Mouse (Mus musculus): ENCODE measurements around the gene Prpf4. TPM values are rescaled to one million over a fixed set of nuclear protein-coding genes. Genes with fewer than 3 reads are reported as not detected.

The Prpf4 gene
- total RNA-seq, 2 experiments from 2014 or later, result 12.8 to 13.5 TPM

DNA sequence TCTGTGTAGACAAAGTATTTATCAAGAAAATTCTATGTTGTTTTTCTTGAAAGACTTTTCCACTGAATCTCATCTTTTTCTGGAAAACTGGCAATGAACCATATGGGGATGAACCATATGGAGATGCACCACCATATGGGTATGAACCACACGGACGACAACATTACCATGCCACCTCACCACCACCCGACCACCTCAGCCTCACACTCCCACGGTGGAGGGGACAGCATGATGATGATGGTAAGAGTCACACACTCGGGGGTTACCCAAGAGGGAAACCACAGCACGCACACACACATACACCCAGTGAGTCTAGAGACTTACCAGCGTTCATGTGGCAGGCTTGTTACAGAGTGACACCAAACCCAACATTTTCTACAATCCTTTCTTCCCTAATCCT lies 23.2 kb upstream of the Prpf4 start:
- peak in 1 of 2 experiments; percentile 43 for DNase-seq (ENCODE audit: low spot score in 2 of 2)

DNA sequence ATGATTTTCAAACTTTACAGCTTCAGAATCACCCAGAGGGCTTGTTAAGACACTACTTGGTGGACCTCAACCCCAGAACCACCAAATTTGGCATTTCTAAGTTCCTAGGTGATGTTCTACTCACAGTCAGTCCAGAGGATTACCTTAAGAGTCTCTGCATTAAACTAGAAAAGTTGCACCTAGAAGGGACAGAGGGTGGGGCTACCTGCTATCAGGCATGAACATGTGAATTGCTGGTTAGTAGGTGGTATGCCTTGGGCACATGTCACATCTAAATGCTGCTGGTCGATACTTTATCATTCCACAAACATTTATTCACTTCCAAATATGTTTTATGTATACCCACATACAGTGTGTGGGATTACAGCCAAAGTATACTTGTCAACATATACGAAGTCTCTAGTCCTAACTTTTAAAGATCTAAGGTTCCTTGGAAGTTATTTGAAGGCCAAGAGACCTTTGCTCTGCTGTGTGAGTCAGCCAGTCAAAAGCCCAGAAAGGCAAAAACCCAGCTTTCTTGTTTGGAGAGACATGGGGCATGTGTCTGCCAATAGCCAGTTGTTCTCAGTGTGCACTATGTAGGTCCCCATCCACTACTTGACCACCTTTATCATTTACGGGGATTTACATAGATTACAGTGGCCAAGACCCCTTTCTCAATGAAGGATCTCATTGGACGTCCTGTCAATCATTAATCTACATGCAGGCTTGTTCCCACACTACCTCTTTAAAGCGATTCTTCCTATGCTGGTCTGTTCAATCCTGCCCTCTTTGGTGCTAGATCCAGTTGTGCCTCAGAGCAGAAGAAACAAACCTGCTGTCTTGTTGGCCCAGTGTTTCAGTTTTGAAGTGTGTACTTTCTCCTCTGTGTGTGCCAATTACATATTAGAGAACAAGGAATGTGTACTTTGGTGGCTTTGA lies 18.7 kb upstream of the Prpf4 start:
- no peak for DNase-seq (ENCODE audit: low spot score in 2 of 2)

DNA sequence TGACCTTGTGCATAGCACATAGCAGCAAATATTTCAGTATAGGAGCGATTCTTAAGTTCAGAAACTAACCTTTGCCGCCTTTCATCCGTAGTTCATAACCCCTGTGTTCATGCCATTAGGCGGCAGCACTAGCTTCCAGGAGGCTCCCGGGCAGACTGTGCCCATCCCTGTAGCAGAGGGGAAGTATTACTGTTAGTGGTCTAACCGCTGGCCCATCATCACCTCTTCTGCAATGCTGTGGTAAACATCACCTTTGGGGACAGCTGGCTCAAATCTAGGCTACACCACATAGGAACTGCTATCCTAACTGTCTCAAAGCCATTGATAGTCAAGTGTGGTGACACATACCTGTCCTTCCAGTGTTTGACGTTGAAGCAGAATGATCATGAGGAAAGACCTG lies 16.7 kb upstream of the Prpf4 start:
- DNase-seq (ENCODE audit: low spot score in 2 of 2), result no peak

DNA sequence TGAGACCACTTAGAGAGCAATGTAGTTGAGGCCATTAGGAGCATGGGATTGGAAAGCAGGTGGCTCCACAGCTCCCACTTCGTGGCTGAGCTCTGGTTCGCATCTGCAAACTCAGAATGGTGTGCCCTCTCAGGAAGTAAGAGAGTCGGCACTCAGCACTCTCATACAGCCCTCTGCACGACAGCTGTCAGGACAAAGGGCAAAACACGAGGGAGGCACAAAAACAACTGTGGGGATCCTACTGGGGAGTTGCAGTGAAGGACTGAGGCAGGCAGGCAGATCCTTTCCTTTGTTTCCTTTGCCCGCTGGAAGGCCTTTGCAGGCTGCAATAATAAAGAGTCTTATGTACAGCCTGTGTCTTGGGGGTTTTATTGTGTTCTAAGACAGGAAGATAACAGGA lies 15.1 kb upstream of the Prpf4 start:
- DNase-seq (ENCODE audit: low spot score in 2 of 2), result no peak

DNA sequence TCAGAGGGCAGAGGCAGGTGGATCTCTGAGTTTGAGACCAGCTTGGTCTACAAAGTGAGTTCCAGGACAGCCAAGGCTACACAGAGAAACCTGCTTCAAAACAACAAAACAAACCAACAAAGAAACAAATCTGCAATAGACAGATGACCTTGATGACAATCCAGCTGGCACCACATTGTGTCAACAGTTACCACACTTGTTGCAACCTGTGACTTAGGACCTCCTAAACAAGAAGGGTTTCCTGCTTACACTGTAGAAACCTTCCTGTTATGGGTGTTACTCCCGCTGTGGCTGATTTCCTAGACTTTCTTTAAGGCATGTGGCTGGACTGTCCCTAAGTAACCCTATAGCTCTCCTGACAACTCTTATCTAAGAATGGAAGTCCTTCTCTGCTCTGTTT lies 12.8 kb upstream of the Prpf4 start:
- no peak for DNase-seq (ENCODE audit: low spot score in 2 of 2)

DNA sequence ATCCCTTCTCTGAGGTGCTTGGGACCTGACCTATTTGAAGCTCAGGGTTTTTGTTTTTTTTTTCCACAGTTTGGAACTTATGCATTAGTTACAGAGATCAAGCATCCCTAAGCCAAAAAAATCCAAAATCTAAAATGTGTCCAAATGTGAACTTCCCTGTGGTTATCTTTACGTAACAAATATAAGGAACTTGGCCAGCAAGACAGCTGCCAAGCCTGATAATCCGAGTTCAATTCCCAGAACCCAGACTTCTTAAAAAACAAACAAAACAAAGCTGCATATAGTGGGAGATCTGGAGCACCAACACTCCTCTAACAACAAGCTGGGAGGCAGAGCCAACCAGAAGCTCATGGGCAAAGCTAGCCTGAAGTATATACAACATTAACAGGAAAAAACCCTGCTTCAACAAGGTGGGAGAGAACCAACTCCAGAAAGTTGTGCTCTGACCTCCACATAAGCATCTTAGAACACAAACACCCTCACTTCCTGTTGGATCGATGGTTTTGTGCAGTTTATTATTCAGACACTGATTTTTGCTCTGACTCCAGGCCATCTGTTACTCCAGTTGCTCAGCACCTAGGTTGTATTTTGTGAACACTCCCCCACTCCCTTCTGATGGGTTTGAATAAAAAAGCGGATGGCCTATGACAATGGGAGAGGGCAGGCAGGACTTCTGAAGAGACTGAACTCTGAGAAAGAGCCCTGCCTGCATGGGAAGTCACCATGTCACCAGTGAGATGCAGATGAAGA lies 10.8 kb upstream of the Prpf4 start:
- peak; percentile 32 to 80 for DNase-seq (ENCODE audit: low spot score in 2 of 2)

DNA sequence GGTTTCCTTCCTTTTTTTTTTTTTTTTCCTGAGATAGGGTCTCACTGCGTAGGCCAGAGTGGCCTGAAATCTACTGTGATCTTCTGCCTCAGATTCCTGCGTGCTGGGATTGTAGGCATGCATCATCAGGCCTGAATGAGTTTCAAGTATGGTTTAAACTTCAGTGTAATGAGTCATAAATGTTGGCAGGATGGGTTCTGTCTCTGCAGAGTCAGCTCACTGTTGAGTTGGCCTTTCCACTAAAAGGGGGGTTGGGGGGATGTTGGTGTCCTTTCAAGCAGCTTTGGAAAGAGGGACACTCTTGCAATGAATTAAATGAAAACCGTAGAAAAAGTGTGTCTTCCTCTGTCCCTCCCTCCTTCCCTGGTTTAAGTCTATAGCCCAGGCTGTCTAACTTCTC lies 9.6 kb upstream of the Prpf4 start:
- DNase-seq (ENCODE audit: low spot score in 2 of 2), result peak; percentile 19 to 65

DNA sequence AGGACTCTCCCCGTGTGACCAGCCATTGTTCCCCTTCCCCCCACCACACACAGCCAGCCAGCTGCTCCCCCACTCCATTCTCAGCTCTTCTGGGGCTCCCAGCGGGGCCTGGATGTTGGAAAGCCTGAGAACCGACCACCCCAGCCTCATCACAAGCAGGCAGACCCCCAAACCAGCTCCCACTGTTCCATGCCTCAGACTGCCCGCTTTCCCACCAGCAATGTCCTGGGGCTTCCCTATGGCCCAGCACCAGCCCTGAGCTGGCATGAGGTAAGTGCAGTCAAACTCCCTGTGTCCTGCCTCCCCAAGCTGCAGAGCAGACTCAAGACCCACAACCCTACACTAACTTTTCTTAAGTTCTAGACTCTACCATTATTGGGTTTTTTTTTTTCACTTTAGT lies 2.5 kb upstream of the Prpf4 start:
- DNase-seq (ENCODE audit: low spot score in 2 of 2), result no peak

DNA sequence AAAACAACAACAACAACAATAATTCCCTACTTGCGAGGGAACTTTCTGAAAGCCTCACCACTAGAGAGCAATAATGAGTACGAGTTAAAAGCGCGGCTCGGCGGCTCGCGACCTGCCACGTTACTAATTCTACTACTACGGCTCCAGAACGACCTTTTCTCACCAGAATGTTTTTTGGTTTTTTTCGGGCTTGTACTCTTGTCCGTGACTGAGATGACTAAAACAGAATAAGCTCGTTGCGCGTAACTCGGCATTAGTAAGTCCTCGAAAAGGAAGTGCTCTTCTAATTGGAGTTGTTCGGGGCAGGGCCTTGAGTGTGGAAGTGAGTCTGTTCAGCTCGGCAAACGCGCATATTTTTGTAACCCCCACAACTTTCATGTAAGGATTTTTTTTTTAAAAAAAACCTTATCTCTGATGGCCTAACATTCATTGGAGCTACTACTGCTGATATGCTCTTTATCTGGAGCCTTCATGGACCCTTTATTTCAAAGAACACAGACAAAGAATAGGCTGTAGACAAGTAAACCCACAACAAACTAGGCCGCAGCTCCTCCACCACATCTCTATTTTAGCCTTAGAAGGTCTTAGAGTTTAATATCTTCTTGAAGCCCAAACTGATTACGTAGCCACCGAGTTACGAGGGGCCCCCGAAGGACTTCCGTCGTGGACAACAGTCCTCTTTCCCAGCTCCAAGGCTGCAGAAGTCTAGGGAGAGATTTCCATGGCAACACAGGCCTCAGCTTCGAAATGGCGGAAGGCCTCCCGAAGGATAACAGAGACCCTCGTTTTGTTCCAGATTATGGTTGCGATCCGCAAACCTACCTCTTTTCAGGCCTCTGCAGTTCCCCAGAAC lies 641 bp upstream of the Prpf4 start:
- peak; percentile 25 to 80 for DNase-seq (ENCODE audit: low spot score in 2 of 2)

DNA sequence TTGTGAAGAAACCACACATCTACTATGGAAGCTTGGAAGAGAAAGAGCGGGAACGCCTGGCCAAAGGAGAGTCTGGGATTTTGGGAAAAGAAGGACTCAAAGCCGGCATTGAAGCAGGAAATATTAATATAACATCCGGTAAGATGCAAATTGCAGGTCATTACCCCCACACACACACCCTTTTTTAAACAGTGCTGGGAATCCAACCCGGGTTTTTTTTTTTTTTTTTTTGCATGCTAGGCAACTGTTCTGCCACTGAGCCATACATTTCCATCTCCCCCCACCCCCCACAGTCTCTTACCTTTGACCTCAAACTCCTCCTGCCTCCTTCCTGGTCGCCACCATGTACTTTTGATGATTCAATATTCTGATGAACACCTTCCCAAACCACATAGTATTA lies 1.0 kb downstream of the Prpf4 start:
- DNase-seq (ENCODE audit: low spot score in 2 of 2), result no peak

DNA sequence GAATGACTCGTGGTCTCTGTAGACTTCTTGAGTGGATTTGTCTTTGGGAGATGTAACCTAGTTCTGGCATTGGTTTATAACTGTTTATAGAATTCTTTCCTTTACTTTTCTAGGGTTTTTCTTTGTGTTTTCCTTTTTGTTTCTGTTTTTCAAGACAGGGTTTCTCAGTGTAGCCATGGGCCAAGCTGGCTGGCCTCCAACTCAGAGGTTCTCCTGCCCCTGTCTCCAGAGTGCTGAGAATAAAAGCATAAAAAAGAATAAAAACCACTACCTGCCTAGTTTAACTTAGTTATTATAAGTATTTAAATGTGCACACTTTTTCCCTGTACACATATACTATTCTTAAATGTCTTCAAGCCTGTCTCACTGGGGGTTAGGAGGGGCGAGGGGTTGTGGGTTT lies 1.7 kb downstream of the Prpf4 start:
- no peak for DNase-seq (ENCODE audit: low spot score in 2 of 2)

DNA sequence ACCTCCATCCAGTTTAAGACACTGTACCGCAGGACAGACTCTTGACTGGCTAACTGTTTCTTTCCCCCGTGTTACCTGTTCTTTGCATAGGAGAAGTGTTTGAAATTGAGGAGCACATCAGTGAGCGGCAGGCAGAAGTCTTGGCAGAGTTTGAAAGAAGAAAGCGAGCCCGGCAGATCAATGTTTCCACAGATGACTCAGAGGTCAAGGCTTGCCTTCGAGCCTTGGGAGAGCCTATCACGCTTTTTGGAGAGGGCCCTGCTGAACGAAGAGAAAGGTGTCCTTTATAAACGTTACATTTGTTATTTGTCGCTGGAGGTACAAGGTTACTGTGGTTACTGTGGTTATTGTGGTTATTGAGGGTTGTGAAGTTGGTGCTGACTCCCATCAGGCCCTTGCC lies 3.0 kb downstream of the Prpf4 start:
- DNase-seq (ENCODE audit: low spot score in 2 of 2), result no peak

DNA sequence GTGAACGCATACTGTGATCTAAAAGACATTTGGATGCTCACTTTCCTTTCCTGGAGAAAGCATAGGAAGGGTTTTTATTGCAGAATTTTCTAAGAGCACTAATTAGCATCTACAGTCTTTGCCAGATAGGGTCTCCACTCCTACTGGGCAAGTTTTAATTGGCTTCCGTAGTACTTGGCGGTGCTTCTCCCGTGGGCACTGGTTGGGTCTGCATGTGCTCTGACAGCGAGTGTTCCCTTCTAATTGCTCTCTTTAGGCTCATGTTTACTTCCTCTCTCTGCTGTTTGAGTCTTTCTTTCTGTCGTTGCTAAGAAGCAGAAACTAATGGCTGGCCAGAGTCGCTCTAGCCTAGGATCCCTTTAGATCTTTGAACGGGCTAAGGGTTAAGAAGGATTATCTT lies 9.9 kb downstream of the Prpf4 start:
- DNase-seq (ENCODE audit: low spot score in 2 of 2), result peak in 1 of 2 experiments; percentile 50

DNA sequence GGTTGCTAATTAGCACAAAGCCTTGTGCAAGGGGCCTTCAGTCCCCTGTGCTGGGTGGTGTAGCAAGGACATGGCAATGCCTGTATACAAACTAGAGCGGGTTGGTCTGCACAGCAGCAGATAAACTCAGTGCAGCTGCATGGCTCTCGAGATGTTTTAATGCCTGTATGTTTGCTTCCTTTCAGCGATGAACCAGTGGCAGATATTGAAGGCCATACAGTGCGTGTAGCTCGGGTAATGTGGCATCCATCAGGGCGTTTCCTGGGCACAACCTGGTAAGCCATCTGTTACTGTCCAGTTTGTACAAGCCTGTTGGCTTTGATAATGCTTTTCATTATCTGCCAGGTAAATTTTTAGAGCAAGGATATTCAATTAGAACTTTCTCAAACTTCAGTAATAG lies 10.5 kb downstream of the Prpf4 start:
- no peak for DNase-seq (ENCODE audit: low spot score in 2 of 2)

DNA sequence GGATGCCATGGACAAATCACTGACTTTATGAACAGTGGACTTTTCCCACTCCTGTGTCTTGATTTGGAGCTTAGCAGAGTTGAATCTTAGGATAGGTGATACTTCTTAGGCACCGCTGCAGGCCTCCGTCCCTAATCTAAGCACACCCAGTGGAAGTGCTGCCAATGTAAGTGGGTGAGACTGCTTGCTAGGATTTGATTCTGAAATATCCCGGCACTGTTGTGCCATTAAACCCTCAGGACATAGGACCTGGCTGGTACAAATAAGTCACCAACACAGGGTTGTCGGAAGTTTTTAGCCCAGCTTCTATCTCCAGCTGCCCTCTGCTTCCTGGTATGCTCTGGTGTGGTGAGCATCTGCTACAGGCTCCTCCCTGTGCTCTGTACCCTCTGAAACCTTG lies 17.3 kb downstream of the Prpf4 start:
- no peak for DNase-seq (ENCODE audit: low spot score in 2 of 2)

DNA sequence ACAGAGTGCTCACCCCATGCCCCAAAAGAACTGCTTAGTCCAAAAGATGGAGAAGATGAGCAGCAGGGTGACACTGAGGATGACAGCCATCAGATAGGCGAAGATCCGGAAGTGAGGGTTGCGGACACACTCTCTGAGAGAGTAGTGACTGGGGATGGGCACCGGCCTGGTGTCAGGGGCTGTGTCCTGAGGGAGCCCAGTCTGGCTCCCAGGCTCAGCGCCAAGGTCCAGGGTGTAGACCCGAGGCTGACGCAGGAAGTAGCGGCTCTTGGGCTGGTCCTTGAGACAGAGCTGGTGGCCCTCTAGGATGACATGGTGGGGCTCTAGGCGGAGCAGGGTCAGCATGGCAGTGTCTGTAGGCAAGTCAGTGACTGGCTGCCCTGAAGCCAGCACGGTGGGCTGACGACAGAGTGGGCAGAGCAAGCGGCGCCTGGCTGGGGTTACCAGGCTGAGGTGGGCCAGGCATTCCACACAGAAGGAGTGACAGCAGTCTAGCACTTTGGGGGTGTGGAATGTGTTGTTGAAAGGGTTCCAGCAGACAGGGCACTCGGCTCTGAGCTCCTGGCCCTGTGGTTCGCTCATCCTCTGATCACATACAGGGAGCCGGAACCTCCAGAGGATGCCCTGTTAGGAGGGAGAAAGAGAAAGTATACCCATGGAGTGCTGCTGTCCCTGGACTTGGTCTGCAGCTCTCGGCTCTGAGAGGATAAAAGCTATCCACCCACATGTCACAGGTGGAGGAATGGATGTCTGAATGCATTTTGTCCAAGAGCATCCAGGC lies 19.6 kb downstream of the Prpf4 start:
- DNase-seq (ENCODE audit: low spot score in 2 of 2), result no peak

DNA sequence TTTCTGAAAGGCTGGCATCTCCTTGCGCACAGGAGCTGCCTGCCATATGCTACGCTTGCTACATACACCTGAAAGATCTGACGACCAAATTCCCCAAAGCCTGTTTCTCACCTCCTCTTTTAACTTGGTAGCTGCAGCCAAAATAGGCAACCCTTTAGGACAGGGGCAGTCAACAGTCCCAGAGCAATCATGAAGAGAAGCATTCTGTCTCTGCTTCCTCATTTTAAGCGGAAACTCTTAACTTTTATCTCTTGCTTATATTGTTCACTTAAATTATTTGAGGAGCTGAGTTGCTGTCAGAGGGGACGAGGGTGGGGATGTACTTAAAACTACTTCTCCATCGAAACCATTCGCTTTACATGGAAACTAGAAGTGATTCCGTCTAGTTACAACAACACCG lies 21.0 kb downstream of the Prpf4 start:
- DNase-seq (ENCODE audit: low spot score in 2 of 2), result no peak

DNA sequence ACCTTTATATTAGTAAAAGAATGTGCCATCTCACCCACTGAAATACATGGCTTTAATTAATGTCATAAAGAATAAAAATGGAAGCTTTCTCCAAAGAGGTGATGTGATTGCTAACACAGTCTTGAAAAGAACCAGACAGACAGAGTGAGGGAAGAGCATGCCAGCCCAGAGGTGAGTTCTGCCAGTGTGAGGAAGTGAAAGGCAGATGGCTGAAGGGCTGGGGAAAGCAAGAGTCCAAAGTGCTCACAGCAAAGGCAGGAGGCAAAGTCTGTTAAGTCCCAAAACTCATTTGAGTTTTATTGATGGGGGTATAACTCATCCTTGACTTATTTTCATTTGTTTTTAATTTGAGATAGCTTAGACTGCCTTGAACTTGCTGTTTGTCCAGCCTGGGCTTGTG lies 22.1 kb downstream of the Prpf4 start:
- DNase-seq (ENCODE audit: low spot score in 2 of 2), result no peak

DNA sequence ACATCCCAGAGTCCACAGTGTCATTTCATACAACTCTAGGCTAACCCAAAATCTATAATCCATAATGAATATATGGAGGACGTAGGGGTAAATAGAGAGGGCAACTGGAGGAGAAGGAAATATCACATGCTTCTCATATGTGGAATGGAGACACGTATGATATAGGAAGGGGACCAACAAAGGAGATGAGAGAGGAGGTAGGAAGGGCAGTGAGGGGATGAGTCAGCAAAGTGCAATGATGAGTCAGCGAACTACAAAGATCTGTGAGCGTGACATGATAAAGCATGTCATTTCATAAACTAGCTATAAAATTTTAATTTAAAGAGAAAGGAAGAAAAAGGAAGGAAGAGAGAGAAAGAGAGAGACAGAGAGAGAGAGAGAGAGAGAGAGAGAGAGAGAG lies 22.9 kb downstream of the Prpf4 start:
- DNase-seq (ENCODE audit: low spot score in 2 of 2), result no peak

DNA sequence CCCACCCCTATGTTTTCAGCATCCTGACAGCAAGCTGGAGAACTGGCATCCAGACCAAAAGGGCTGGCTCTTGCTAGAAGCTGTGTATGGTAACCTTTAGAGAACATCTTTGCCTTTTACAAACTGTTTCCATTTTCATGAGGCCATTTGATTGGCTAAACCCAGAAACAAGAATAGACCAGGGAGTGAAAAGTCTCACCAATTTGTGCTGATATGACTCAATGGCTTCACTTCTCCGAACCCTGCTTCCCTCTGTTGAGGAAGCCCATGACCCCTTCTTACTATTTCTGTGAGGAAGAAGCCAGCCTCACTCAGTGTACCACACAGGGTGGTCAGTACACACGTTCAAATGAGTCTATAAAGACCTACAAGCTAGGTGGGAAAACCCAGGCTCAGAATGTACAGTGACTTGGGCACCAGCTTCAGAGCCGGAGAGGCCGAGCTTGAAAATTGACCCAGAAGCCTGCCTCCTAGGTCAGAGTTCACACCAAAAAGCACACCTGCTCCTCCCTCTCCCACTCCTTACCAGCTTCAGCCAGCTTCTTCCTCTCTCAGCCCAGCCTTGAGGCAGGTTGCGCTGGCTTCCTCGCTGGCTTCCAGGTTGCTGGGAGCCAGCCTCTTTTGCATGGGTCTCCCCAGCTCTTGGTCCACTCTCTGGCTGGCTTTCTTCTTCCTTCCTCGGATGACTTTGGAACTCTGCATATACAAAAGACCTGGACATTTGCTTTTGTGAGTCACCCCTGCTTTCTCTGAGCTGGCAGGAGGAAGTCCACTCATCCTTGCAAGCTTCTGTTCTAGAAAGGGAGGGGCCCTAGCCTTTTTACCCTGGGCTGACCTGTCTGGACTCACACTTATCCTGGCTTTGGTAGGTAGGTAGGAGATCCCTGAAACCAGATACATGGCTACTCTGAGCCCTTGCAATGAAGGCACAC lies 25.6 kb downstream of the Prpf4 start:
- DNase-seq (ENCODE audit: low spot score in 2 of 2), result no peak
